Mouse (Mus musculus) forebrain, embryonic 12.5 days (tissue): Measurements from ENCODE around the gene Cfl1. TPM values are rescaled to one million over a fixed set of nuclear protein-coding genes. Genes with fewer than 3 reads are reported as not detected.

Experiments
- ATAC-seq: fragments of 200-750 bp; cut with Nextera tagmentation; 2 replicates; pipeline ENCODE4 v1.8.0; 2017; ENCODE audit warnings: moderate TSS enrichment; ENCODE audit not compliant: low FRiP score
- H3K27ac ChIP-seq: fragments of 300-500 bp; sonication (generic); 2 replicates; pipeline ENCODE4 v1.5.1; 2016; ENCODE audit warnings: mild to moderate bottlenecking
- H3K27me3 ChIP-seq: fragments of 300-500 bp; sonication (generic); 2 replicates; pipeline ENCODE4 v1.6.1; 2016; ENCODE audit warnings: mild to moderate bottlenecking
- H3K36me3 ChIP-seq: fragments of 300-500 bp; sonication (generic); replicated peaks from 2 replicates; pipeline ENCODE4 v1.6.1; 2016; ENCODE audit warnings: mild to moderate bottlenecking
- H3K4me1 ChIP-seq: fragments of 300-500 bp; sonication (generic); 2 replicates; pipeline ENCODE4 v1.6.1; 2016
- H3K4me2 ChIP-seq: fragments of 300-500 bp; sonication (generic); 2 replicates; pipeline ENCODE4 v1.6.1; 2016; ENCODE audit warnings: mild to moderate bottlenecking, moderate library complexity
- H3K4me3 ChIP-seq: fragments of 300-500 bp; sonication (generic); replicated peaks from 2 replicates; pipeline ENCODE4 v1.5.1; 2016; ENCODE audit warnings: mild to moderate bottlenecking
- H3K9ac ChIP-seq: fragments of 300-500 bp; sonication (generic); 2 replicates; pipeline ENCODE4 v1.6.1; 2016; ENCODE audit warnings: mild to moderate bottlenecking
- H3K9me3 ChIP-seq: fragments of 300-500 bp; sonication (generic); 2 replicates; pipeline ENCODE4 v1.6.1; 2016
- WGBS: fragments of 180-500 bp; shearing (Covaris S2); methylation state at CpG from one replicate; pipeline ENCODE4 v1.1.7; 2016; 5-methylcytosine and 5-hydroxymethylcytosine counted together
- polyA plus RNA-seq: library from polyadenylated mRNA; unstranded; fragments of >200 nt; fragmentation: Nextera tagmentation; extraction: Ambion mirVana; gene quantifications from 2 replicates; pipeline ENCODE4 v1.2.1, GENCODE M21; 2016

Cfl1 gene
- polyA plus RNA-seq, 1 experiment from 2014 or later: 3,168 TPM

DNA sequence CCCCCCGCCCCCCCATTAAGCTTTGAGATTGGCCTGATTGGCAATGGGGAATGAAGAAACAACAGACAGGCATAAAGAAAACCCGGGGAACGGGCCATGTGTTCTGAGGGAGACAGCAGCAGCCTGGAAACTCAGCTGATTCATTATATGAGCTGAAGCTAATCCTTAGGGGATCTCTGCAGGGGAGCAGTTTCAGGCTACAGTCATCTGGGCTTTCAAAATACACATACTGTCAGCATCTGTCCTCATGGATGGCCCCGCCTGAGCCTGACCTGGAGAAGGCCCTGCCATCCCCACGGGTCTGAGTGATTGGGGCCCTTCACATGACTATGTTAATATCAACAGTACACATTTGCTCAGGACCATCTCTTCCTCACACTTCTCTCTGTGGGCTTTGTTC is 18.4 kb upstream of the Cfl1 start:
- no peak overlapping the region for H3K4me3 ChIP-seq
- WGBS: 56% methylated on average over 5 of the region's 5 CpGs
- H3K4me2 ChIP-seq: no peak overlapping the region
- no peak for ATAC-seq
- H3K36me3 ChIP-seq: peaks cover 13% of the 10 kb centered on the region
- H3K9ac ChIP-seq: no peak overlapping the region
- no peaks in the 10 kb centered on the region for H3K27me3 ChIP-seq
- no peak overlapping the region for H3K27ac ChIP-seq
- H3K9me3 ChIP-seq: no peaks in the 10 kb centered on the region
- H3K4me1 ChIP-seq: peaks cover 31% of the 10 kb centered on the region

DNA sequence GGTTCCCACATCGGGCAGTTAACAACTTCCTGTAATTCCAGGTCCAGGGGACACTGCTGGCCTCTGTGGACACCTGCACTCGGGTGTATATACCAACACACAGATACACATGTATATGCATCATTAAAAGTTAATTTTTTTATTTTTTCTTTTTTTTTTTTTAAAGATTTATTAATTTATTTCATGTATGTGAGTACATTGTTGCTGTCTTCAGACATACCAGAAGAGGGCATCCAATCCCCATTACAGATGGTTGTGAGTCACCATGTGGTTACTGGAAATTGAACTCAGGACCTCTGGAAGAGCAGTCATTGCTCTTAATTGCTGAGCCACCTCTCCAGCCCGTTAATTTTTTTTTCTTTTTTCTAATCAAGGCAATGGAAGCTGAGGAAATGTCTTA is 17.4 kb upstream of the Cfl1 start:
- Histone ChIP-seq H3K36me3 (peaks cover 3% of the 10 kb centered on the region; the same call in 1 of the 2 replicates), H3K9me3 (no peaks in the 10 kb centered on the region), H3K4me1 (peaks cover 31% of the 10 kb centered on the region), H3K4me2 (no peak overlapping the region), H3K9ac (no peak overlapping the region), H3K4me3 (no peak overlapping the region), H3K27ac (no peak overlapping the region), H3K27me3 (no peaks in the 10 kb centered on the region)
- WGBS: 83% methylated on average over 3 of the region's 3 CpGs
- ATAC-seq: no peak

DNA sequence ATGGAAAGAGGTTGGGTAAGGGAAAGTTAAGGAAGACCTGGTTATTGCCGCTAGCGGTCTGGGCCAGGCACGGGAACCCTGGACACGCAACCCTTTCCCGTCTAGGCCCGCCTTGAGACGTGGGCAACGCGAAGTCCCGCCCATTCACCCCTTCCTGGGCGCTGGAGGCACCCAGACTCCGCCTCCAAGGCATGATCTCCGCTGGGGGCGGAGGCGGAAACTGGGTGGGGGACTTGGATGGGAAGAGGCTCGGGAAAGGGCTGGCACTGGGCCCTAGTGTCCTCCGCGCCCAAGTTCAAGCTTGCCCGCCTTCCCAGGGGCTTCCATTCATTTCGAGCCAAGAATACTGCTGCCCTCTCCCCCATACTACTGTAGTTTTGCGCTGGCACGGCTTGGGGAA is 16.5 kb upstream of the Cfl1 start, which contains the start of gene Efemp2:
TSS of gene Efemp2 (plus strand) at position 235 of the 400 bp plus-strand sequence.
- peak; percentile 64 for ATAC-seq
- Histone ChIP-seq H3K4me3 (peak within 1 kb of the TSS; percentile 65), H3K4me1 (peaks cover 31% of the 10 kb centered on the region), H3K36me3 (no peaks in the 10 kb centered on the region), H3K27ac (peak within 1 kb of the TSS; percentile 66; the same call in 1 of the 2 replicates), H3K27me3 (no peaks in the 10 kb centered on the region), H3K9me3 (no peaks in the 10 kb centered on the region), H3K9ac (peak within 1 kb of the TSS; percentile 82), H3K4me2 (peak within 1 kb of the TSS; percentile 97)
- WGBS: 2% methylated on average over 22 of the region's 22 CpGs

DNA sequence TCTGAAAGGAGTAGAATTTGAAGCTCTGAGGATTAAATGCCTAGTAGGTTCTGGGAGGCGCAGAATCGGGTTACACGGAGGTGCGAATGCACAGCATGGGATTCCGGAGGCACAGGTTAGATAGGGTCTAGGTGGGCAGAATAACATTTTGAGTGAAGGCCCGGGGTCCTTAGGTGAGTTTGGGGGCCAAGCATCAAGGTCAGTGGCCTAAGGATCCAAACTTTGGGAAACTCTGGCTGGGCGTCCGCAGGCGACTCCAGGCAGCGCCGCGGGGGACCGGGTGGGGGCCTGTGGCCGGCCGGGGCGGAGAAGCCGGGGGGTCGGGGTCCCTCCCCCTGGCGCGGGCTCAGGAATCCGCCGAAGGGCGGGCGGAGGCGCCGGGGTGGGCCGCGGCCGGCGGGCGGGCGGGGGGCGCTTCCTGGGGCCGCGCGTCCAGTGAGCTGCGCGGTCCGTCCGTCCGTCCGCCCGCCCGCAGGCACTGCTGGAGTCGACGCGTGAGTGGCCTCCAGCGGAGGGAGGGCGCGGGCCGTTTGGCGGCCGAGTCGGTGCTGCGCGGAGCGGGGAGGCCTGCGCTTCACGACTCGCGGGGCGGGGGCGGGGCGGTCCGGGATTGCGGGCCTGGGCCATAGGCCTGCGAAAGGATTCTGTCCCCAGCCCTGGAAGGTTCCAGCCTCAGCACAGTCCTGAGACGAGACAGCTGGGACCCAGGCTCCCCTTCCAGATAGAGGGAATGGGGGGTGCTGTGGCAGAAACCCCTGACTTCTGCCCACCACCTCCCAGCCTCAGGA is 15.8 kb upstream of the Cfl1 start:
- Histone ChIP-seq H3K27ac (peak overlapping the region; percentile 66; the same call in 1 of the 2 replicates), H3K27me3 (no peaks in the 10 kb centered on the region), H3K4me1 (peaks cover 31% of the 10 kb centered on the region), H3K4me2 (peak overlapping the region; percentile 97), H3K9ac (peak overlapping the region; percentile 82), H3K36me3 (no peaks in the 10 kb centered on the region), H3K4me3 (peak overlapping the region; percentile 65), H3K9me3 (no peaks in the 10 kb centered on the region)
- ATAC-seq: peak; percentile 72
- WGBS: 1% methylated on average over 59 of the region's 68 CpGs

DNA sequence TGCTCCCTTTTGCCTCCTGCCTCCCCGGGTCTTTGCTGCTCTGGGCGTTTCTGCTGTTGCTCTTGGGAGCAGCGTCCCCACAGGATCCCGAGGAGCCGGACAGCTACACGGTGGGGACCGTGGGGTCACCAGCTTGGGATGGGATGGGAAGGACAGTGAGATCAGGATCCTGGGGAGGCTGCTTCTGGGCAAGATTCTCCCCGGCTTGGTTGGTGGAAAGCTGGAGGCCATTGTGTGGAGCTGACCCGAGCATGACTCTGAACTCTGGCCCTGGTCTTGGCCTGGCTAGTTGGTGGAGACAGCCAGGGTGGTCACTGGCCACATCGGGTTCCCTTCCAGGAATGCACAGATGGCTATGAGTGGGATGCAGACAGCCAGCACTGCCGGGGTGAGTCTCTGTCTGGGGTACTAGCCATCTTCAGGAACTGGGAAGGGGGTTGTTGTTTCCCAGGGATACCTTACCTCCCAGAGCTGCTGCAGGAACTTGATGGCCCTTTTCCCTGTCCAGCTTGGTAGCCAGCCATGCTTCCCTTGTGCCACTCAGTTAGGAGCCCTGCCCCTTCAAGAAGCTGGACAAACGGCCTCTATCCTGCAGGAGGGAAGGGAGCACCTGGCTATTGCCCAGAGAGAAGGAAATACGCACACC is 15.1 kb upstream of the Cfl1 start:
- peak overlapping the region; percentile 97 for H3K4me2 ChIP-seq
- H3K27ac ChIP-seq: 0 out of 2 replicates have a peak overlapping the region, but pooled peaks have one; percentile 66
- H3K27me3 ChIP-seq: no peaks in the 10 kb centered on the region
- ATAC-seq: no peak
- H3K4me1 ChIP-seq: peaks cover 31% of the 10 kb centered on the region
- H3K9me3 ChIP-seq: no peaks in the 10 kb centered on the region
- 26% methylated on average over 13 of the region's 13 CpGs for WGBS
- peak overlapping the region; percentile 65 for H3K4me3 ChIP-seq
- no peaks in the 10 kb centered on the region; the same call in 1 of the 2 replicates for H3K36me3 ChIP-seq
- peak overlapping the region; percentile 82 for H3K9ac ChIP-seq

DNA sequence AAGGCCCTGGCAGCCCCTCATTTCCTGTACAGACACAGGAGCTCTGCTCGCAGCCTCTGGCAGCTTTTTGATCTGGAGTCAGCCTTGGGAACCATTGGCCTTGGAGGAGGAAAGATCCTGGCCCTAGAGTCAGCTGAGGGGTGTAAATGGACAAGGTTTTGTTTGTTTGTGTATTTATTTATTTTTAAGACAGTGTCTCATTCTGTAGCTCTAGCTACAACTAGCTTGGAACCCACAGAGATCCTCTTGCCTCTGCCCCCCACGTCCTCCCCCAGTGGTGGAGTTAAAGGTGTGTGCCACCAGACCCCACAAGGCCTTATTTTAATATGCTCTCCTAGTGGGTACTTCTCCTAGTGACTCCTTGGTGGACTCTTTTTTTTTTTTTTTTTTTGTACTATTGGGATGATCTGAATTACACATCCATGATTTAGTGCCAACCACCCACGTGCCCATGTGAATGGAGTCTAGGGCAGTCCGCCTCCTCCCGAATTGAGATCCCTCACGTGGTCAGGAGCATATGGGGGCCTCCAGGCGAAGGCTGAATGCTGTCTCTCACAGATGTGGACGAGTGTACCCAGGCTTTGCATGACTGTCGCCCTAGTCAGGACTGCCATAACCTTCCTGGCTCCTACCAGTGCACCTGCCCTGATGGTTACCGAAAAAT is 13.1 kb upstream of the Cfl1 start:
- Histone ChIP-seq H3K4me3 (no peak overlapping the region), H3K4me1 (peaks cover 26% of the 10 kb centered on the region), H3K9ac (no peak overlapping the region), H3K4me2 (no peak overlapping the region), H3K27me3 (no peaks in the 10 kb centered on the region), H3K27ac (no peak overlapping the region), H3K36me3 (peaks cover 11% of the 10 kb centered on the region), H3K9me3 (no peaks in the 10 kb centered on the region)
- no peak for ATAC-seq
- 88% methylated on average over 10 of the region's 10 CpGs for WGBS

DNA sequence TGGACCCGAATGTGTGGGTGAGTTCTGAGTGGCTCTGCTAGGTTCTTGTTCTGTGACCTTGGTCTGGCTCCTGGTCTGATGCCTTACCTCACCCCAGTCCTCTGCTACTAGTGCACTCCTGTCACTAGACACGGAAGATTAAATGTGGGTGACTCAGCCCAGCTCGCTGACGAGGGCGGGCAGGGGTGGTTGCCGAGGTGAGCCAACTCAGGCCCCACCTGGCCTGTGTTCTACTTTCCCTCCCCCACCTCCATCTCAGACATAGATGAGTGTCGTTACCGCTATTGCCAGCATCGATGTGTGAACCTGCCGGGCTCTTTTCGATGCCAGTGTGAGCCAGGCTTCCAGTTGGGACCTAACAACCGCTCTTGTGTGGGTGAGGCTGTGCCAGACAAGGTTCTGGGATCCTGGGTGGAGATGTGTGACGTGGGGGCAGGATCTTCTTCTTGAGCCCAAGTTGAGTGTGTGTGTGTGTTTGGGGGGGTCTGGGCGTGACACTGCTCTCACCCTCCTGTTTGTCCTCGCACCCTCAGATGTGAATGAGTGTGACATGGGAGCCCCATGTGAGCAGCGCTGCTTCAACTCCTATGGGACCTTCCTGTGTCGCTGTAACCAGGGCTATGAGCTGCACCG is 12.5 kb upstream of the Cfl1 start:
- no peak for ATAC-seq
- 89% methylated on average over 18 of the region's 18 CpGs for WGBS
- H3K27me3 ChIP-seq: no peaks in the 10 kb centered on the region
- H3K27ac ChIP-seq: no peak overlapping the region
- no peak overlapping the region; the same call in 1 of the 2 replicates for H3K4me2 ChIP-seq
- no peak overlapping the region for H3K4me3 ChIP-seq
- H3K36me3 ChIP-seq: peaks cover 17% of the 10 kb centered on the region
- no peak overlapping the region for H3K9ac ChIP-seq
- no peaks in the 10 kb centered on the region for H3K9me3 ChIP-seq
- peaks cover 26% of the 10 kb centered on the region for H3K4me1 ChIP-seq

DNA sequence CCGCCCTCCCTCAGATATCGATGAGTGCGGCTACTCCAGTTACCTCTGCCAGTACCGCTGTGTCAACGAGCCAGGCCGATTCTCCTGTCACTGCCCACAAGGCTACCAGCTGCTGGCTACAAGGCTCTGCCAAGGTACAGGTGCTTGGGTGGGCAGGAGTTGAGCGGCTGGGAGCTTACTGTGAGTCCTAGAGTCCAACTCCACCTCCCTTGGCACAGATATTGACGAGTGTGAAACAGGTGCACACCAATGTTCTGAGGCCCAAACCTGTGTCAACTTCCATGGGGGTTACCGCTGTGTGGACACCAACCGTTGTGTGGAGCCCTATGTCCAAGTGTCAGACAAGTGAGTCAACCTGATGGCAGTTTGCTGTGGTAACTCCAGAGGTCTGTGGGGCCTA is 10.2 kb upstream of the Cfl1 start:
- Histone ChIP-seq H3K4me1 (peaks cover 11% of the 10 kb centered on the region), H3K27ac (no peak overlapping the region), H3K36me3 (peaks cover 39% of the 10 kb centered on the region), H3K27me3 (no peaks in the 10 kb centered on the region), H3K4me2 (no peak overlapping the region), H3K9me3 (no peaks in the 10 kb centered on the region), H3K4me3 (no peak overlapping the region), H3K9ac (no peak overlapping the region)
- WGBS: 92% methylated on average over 10 of the region's 10 CpGs
- ATAC-seq: no peak

DNA sequence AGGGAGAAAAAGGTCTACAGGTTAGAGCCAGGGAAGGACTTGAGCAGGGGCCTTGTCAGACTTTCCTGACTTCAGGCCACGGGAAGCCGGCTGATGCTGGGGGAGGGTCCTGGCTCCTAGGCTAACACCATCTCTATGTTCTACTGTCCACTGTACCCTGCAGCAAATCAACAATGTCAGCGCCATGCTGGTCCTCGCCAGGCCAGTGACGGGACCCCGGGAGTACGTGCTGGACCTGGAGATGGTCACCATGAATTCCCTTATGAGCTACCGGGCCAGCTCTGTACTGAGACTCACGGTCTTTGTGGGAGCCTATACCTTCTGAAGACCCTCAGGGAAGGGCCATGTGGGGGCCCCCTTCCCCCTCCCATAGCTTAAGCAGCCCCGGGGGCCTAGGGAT is 8.9 kb upstream of the Cfl1 start:
- no peak overlapping the region for H3K4me3 ChIP-seq
- 93% methylated on average over 10 of the region's 10 CpGs for WGBS
- no peak overlapping the region for H3K27ac ChIP-seq
- peaks cover 52% of the 10 kb centered on the region for H3K36me3 ChIP-seq
- no peaks in the 10 kb centered on the region for H3K9me3 ChIP-seq
- H3K27me3 ChIP-seq: no peaks in the 10 kb centered on the region
- peaks cover 2% of the 10 kb centered on the region; the same call in 1 of the 2 replicates for H3K4me1 ChIP-seq
- no peak overlapping the region for H3K9ac ChIP-seq
- no peak for ATAC-seq
- H3K4me2 ChIP-seq: no peak overlapping the region

DNA sequence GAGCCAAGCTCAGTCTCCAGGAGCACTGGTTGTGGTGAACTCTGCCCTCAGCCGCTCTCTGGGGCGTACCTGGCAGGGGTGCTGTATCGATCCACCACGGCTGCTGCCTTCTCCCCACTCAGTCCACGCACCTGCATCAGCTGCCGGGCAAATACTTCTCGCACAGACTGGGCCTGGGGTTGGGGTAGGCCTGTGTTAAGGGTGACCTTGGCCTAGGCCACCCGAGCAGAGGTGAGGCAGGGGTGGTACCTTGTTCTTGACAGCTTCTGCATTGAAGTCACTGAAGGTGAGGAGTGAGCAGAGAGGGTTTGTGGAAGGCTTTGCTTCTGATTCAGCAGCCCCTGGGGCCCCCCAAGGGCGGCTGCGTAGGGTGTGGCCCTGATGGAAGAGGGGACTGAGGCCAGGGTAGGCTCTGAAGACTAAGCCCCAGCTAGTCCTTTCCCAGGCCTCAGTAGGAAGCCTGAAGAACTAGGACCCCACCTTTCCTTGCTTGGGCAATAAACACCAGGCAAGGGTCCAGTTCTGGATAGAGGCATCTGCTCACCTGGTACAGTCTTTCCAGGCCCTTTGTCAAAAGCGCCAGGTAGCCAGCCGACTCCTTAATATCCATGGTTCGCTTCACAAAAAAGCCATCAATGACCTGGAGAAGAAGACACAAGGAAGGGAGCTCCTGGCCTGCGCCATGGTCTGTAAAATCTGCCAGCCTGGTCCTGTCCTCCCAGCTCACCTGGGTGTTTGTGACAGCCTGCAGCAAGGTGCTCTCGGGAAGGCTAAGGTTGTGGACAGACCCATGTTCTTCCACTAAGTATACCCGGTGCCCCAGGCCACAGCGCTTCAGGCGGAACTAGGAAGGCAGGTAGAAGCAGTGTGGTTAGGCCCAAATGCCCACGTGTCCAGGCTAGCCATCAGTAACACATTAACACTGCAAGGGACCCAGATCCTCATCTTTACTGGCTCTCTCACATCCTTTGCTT is 6.6 kb upstream of the Cfl1 start:
- H3K4me1 ChIP-seq: peaks cover 21% of the 10 kb centered on the region
- H3K27ac ChIP-seq: no peak overlapping the region
- peaks cover 52% of the 10 kb centered on the region for H3K36me3 ChIP-seq
- H3K4me2 ChIP-seq: no peak overlapping the region
- no peak for ATAC-seq
- no peaks in the 10 kb centered on the region for H3K9me3 ChIP-seq
- H3K9ac ChIP-seq: no peak overlapping the region
- WGBS: 95% methylated on average over 19 of the region's 19 CpGs
- no peak overlapping the region for H3K4me3 ChIP-seq
- H3K27me3 ChIP-seq: no peaks in the 10 kb centered on the region

DNA sequence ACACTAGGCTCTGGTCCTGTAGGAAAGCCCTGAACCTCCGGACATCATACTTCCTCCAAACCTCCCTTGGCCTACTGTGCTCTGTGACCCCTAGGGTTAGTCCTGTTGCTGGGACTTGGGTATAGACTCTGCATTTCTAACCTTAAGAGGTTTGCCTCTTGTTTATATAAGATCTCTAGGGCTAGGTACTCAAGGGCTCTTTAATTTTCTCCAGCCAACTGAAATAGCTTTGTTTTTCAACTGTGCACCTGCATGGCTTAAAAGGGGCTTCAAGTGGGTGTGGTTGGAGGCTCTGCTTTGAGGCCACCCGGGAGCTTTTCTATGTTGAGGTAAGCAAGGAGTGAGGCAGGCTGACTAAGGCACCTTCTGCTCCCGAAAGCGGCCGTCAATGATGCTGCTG is 5.8 kb upstream of the Cfl1 start:
- 89% methylated on average over 5 of the region's 5 CpGs for WGBS
- Histone ChIP-seq H3K9ac (no peak overlapping the region), H3K27ac (no peak overlapping the region), H3K9me3 (no peaks in the 10 kb centered on the region), H3K4me2 (no peak overlapping the region), H3K27me3 (no peaks in the 10 kb centered on the region), H3K4me3 (no peak overlapping the region), H3K36me3 (peaks cover 52% of the 10 kb centered on the region), H3K4me1 (peaks cover 25% of the 10 kb centered on the region)
- no peak for ATAC-seq
